Mouse (Mus musculus) spleen, adult 2 months (tissue): Measurements from ENCODE around the gene Adgrv1. TPM values are rescaled to one million over a fixed set of nuclear protein-coding genes. Genes with fewer than 3 reads are reported as not detected.

Source experiments
- DNase-seq, 2 experiments: peaks; one replicate each; pipeline versions ENCODE4 v3.0.0 to v3.0.0-alpha.2; 2012 to 2021; ENCODE audit warnings: low spot score in 2 of 2, low read depth in 1 of 2
- H3K27ac ChIP-seq: fragments of 200-500 bp; 2 replicates; pipeline ENCODE4 v1.5.1; 2012; ENCODE audit warnings: low read length, inconsistent platforms; ENCODE audit not compliant: insufficient read depth
- H3K27me3 ChIP-seq: fragments of 200-500 bp; 2 replicates; pipeline ENCODE4 v1.6.1; 2012; ENCODE audit warnings: mild to moderate bottlenecking, moderate library complexity, low read length, inconsistent platforms; ENCODE audit not compliant: control insufficient read depth, insufficient read depth
- H3K36me3 ChIP-seq: fragments of 200-500 bp; 2 replicates; pipeline ENCODE4 v1.6.1; 2012; ENCODE audit warnings: mild to moderate bottlenecking, low read length, inconsistent platforms; ENCODE audit not compliant: control insufficient read depth, insufficient read depth
- H3K4me1 ChIP-seq: fragments of 200-500 bp; 2 replicates; pipeline ENCODE4 v1.6.1; 2011; ENCODE audit warnings: inconsistent platforms; ENCODE audit not compliant: control insufficient read depth, insufficient read depth, insufficient read length
- H3K4me3 ChIP-seq: fragments of 200-500 bp; 2 replicates; pipeline ENCODE4 v1.5.1; 2011; ENCODE audit warnings: mild to moderate bottlenecking, inconsistent platforms; ENCODE audit not compliant: insufficient read depth, insufficient read length; ENCODE audit errors: extremely low read depth
- CTCF ChIP-seq: fragments of 200-500 bp; IDR thresholded peaks from 2 replicates; pipeline ENCODE4 v1.5.1; 2011; ENCODE audit warnings: mild to moderate bottlenecking, inconsistent platforms; ENCODE audit not compliant: insufficient read depth, insufficient read length, insufficient replicate concordance; ENCODE audit errors: extremely low read depth
- POLR2A ChIP-seq: fragments of 200-500 bp; IDR thresholded peaks from 2 replicates; pipeline ENCODE4 v1.6.1; 2011; ENCODE audit warnings: low read depth, low read length, inconsistent platforms
- WGBS: fragments of 180-500 bp; shearing (Covaris S2); methylation state at CpG from one replicate; pipeline ENCODE4 v1.1.7; 2018; 5-methylcytosine and 5-hydroxymethylcytosine counted together
- polyA plus RNA-seq: library from polyadenylated mRNA; depleted of rRNA; stranded (reverse); fragments of >200 nt; gene quantifications from 2 replicates; pipeline ENCODE4 v1.2.3, GENCODE M21; 2012

The Adgrv1 gene
- polyA plus RNA-seq, 1 experiment: 0.28 TPM

GRCm38 (mm10) chr13:81316581-81316980 lies 316.4 kb downstream of the Adgrv1 start:
- DNase-seq: no peak

DNA sequence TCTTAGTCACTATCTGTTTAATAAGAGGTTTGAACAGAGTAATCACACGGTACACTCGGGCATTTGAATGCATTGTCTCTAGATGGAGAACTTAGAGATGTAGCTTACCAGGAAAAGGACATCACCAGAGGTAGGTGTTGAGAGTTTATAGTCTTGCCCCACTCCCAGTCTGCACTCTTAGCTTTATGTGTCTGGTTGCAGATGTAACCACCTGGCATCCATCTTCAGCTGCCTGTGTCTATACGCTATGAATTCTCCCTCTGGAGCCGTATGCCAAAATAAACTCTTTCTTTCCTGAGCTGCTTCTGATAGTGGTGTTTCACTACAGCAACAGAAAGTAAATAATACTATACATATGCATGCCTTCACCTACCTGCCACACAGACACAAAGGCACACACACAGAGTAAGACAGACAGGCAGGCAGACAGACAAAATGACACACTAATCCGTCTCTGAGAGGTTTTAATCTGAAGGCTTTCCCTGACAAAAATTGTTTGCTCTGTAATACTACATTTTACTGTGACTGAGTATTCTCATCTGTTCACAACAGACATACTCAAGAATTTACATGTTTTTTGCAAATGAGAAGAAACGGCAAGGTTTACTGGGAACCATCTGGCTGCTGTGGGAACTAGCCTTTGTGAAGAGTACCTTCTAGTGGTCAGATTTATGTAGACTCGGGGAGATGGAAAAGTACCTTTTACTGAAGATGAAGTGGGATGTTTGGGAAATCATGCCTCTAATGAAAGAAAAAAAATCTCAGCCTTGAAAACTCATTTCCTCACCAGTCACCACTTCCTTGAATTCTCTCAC lies 318.4 kb downstream of the Adgrv1 start:
- H3K36me3 ChIP-seq: no peaks in the 10 kb centered on the region
- H3K4me1 ChIP-seq: no peaks in the 10 kb centered on the region
- DNase-seq: no peak
- no peak overlapping the region for H3K4me3 ChIP-seq
- TF ChIP-seq CTCF (no peak), POLR2A (no peak)
- no peaks in the 10 kb centered on the region for H3K27me3 ChIP-seq
- H3K27ac ChIP-seq: no peak overlapping the region
- WGBS: 67% methylated on average over 7 of the region's 7 CpGs

More at GRCm38 (mm10) chr13:81316581-81316980, 316.4 kb downstream of the Adgrv1 start:
- Histone ChIP-seq H3K27ac (no peak overlapping the region), H3K4me1 (no peaks in the 10 kb centered on the region), H3K4me3 (no peak overlapping the region), H3K27me3 (no peaks in the 10 kb centered on the region), H3K36me3 (no peaks in the 10 kb centered on the region)
- 87% methylated on average over 4 of the region's 4 CpGs for WGBS
- no peak for TF ChIP-seq POLR2A
- no peak for TF ChIP-seq CTCF

DNA sequence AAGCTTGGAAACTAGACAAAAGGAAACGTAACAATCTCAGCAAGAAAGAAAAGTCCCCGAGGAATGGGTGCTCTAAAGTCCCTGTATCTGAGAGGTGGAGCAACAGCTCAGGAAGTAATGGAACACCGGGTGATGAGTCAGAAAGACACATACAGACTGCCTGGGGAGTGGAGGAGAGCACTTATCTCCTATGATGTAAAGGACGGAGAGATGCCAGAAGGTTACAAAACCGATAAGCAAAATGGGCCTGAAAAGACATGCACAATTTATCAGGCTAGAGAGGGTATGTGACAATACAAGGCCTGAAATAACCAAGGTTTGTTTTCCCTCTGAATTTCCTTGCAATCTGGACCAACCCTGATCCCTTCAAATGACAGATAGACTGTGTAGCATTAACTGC lies 320.8 kb downstream of the Adgrv1 start:
- Histone ChIP-seq H3K27me3 (no peaks in the 10 kb centered on the region), H3K36me3 (no peaks in the 10 kb centered on the region), H3K4me1 (no peaks in the 10 kb centered on the region), H3K27ac (no peak overlapping the region), H3K4me3 (no peak overlapping the region)
- TF ChIP-seq CTCF (no peak), POLR2A (no peak)
- DNase-seq: no peak
- WGBS: 71% methylated on average over 5 of the region's 5 CpGs

DNA sequence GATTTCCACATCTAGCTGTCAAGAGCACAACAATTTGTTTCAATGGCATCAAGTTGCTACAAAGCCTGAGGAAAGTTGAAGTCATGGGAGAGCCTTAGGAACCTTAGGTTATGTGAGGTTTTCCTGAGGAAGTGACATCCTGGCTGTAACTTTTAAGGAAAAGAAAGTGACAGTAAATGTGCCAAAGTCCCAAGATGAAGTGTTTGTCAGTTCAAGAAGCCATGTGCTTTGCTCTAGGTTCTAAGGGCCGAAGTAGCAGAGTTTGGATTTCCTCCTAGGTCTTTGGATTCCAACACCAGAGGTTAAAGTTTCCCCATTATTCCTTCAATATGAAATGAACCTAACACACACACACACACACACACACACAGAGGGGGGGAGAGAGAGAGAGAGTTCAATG lies 332.1 kb downstream of the Adgrv1 start:
- Histone ChIP-seq H3K36me3 (no peaks in the 10 kb centered on the region), H3K4me3 (no peak overlapping the region), H3K27ac (no peak overlapping the region), H3K4me1 (no peaks in the 10 kb centered on the region), H3K27me3 (no peaks in the 10 kb centered on the region)
- no peak for TF ChIP-seq CTCF
- no peak for TF ChIP-seq POLR2A
- WGBS: 74% methylated on average over 1 of the region's 1 CpGs
- DNase-seq: no peak

DNA sequence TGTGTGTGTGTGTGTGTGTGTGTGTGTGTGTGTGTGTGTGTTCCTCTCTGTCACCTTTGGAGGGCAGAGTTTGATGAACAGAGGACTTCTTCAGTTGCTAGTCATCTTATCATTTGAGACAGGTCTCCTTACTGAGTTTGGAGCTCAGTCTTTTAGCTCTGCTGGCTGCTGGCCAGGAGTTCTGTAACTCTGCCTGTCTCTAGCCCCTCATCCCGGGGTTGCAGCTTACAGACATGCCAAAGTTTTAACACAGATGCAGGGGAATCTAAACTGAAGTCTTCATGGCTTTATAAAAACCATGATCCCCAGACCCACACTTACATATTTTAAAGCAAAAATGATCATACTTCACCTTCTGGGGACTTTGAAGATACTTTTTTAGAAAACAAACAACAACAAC lies 338.8 kb downstream of the Adgrv1 start:
- H3K27ac ChIP-seq: no peak overlapping the region
- H3K36me3 ChIP-seq: no peaks in the 10 kb centered on the region
- DNase-seq: no peak
- TF ChIP-seq CTCF: no peak
- no peak for TF ChIP-seq POLR2A
- H3K27me3 ChIP-seq: no peaks in the 10 kb centered on the region
- no peaks in the 10 kb centered on the region for H3K4me1 ChIP-seq
- WGBS: 75% methylated on average over 1 of the region's 1 CpGs
- H3K4me3 ChIP-seq: no peak overlapping the region

DNA sequence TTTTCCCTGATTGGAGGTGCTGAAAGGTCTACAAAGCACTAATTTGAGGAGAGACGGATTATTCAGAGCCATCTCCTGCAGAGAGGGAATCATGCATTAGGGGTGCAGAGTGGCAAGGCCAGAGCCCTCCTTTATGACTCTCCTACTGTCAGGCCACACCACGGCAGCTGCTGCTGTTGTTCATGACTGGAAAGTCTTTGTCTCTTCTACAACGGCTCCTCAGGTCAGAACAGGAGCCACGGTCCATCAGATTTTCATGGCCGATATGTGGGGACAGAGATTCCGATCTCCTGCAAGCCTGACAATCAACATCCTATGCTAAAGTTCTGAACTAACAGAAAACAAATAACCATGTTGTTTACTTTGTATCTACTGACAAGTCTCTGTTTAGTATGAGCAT lies 350.8 kb downstream of the Adgrv1 start:
- no peaks in the 10 kb centered on the region for H3K36me3 ChIP-seq
- H3K27ac ChIP-seq: no peak overlapping the region
- no peaks in the 10 kb centered on the region for H3K4me1 ChIP-seq
- no peak for DNase-seq
- 90% methylated on average over 6 of the region's 6 CpGs for WGBS
- no peak for TF ChIP-seq CTCF
- no peak for TF ChIP-seq POLR2A
- no peaks in the 10 kb centered on the region for H3K27me3 ChIP-seq
- H3K4me3 ChIP-seq: no peak overlapping the region

DNA sequence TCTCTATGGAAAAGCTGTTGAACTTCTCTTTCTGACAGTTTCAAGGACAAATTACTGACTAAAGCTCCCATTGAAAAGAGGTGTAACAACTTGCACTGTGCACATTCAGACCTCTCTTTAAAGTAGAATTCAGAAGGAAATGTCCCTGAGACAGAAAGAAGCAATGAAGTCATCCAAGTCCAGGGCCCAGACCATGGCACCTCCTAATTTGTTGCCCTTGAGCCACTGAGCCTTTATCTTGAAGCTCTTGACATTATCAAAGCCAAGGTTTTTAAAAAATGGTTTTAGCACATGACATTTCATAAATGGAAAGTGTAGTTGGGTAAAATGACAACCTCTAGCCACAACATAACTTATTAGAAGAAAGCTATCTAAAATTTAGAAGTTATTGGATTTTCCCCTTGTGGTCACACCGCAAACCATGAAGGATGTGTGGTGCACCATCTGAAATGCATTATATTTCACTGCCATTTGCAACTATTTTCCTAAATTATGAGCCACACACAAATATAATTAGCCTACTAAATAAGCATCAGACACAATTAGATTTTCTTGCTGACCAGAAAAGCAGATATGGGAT lies 352.2 kb downstream of the Adgrv1 start:
- TF ChIP-seq POLR2A (no peak), CTCF (no peak)
- Histone ChIP-seq H3K27me3 (no peaks in the 10 kb centered on the region), H3K4me1 (no peaks in the 10 kb centered on the region), H3K4me3 (no peak overlapping the region), H3K27ac (no peak overlapping the region), H3K36me3 (no peaks in the 10 kb centered on the region)
- WGBS: 68% methylated on average over 1 of the region's 1 CpGs
- no peak for DNase-seq
